Mouse (Mus musculus) lung, postnatal 25 days (tissue): Measurements from ENCODE around the gene Klrb1f.
A peak's percentile ranks its signal among the peaks of the same experiment; 100 is the strongest.
"Not testable (repeated sequence)": the region's sequence is repeated elsewhere in the genome, so short reads cannot be mapped to it uniquely, and the experiment has no call there.

Experiments
- DNase-seq: peaks from one replicate; pipeline ENCODE4 v3.0.0; 2022; ENCODE audit warnings: low spot score

Klrb1f gene

DNA sequence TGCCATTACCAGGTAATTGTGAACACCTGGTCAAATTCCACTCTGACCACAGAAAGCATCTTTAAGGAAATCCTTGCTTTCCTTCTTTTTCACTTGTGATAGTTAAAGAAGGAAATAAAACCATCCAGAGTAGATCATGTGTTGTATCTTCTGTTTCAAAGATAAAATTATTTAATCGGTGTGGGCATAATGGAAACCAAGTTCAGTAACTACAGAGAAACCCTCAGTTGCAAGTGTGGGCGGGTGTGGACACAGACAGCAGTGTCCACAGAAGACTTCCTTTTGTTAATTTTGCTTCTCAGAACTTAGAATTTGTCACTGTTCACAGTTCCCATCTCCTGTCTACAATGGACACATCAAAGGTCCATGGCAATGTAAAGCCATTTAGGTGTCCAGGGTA, at the start of gene Klrb1f:
Gene Klrb1f, plus strand, starts transcription at position 301 of the 400 bp plus-strand sequence.
- no peak for DNase-seq

DNA sequence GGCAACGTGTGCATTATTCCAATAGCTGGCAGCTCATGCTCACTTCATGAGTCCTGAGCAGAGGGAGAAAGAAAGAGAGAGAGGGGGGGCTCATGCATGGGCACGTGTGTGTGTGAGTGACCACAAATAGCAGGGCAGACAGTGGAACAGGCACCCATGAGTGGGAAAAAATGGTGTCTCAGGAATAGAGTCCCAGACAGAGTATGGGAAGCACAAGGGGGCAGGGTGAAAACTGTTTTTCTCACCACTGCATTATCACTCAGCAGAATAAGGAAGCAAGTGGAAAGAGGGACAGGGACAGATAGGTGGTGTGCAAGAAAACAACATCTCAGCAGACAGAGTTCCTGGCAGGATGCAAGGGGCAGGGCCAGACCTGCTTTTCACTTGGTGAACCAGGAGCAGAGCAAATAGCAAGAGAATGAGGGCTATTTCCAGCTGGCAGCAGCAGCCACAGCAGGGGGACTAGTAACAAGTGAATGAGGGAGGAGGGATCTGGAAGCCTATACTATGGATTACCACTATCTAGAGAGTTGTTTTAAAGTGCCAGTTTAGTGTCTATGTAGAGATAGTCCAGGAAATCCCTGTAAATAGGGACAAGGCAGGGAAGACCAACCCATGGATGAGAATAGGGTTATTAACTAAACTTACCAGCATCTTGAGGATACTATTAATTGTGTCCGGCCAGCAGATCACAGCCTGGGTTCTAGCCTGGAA, 49.5 kb upstream of the Klrb1f start:
- DNase-seq: no peak

DNA sequence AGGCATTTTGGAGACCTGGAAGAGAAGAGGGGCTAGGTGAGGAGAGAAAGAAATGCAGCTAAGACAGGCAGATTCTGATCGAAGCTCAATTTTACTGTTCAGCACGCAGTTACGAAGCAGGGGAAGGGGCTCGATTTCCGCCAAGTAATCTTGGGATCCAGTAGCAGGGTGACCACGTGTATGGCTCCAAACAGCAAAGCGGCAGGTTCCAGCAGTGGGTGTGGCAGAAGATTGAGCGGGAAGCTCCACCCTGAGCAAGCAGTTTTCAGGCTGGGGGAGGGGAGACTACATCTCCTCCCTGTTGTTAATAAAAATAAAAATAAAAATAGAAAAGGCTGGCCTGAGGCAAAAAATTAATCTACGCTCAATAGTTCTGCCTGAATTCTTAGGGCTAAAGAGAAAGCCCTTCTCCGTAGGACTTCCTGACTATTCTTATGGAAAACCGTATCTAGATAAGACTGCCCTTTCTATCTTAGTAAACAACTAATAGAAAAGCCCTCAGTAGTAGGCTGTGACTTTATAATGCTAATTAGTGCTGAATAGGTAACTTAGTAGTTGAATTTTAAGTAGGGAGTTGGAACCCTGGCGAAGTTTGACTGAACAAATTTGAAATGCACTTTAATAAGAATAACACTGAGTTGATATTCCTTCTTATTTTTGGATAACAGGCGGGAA, 48.8 kb upstream of the Klrb1f start:
- no peak for DNase-seq

DNA sequence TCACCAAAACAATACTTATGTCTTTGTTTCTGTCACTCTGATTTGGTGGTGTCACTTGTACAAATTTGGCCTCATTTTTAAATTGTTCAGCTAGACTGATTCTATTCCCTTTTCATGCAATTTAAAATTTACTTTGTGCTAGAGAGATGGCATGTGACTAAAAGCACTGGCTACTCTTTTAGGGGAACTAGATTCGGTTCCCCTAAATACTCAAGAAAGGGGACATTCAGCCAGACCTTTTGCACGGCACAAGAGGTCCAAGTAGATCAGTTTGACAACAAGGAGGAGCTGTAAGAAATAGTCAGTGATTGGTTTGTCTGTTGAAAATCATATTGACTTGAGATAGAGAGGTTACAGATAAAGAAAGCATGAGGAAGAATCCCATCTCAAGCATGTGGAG, 44.3 kb upstream of the Klrb1f start:
- DNase-seq: no peak

DNA sequence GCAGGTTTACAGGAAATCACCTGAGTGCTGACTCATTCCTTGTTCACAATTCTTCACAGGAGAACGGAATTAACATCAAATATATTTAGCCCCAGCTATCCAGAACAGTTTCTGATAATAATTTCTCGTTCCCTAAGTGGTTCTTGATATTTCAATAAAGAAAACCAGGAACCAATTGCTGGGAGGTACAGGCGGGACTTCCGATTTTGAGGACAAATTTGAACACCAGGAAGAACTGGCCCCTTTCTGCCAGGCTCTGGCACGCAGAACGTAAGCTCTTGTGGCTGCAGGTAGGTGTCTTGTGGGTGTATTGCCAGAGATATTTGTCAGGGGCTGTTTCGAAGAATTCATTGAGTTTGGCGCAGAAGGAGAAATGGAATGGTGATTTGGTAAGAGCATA, 37.1 kb upstream of the Klrb1f start:
- DNase-seq: no peak

DNA sequence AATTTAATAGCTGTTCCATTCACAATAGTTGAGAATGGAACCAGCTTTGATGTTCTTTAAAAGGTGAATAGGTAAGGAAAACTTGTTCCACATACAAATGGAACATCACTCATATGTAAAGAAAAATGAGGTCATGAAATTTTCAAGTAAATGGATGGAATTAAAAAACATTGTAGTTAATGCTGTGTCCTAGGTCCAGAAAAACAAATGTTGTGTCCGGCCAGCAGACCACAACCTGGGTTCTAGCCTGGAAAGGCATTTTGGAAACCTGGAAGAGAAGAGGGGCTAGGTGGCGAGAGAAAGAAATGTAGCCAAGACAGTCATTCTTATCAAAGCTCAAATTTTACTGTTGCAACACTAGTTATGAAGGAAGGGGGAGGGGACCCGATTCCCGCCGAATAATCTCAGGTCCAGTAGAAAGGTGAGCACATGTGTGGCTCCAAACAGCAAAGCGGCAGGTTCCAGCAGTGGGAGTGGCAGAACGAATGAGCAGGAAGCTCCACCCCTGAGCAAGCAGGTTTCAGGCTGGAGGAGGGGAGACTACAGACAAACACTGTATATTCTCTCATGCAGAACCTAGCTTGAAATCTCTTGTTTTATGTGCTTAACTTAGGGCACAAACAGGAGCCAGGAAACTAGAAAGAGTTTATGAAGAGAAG, 35.7 kb upstream of the Klrb1f start:
- DNase-seq: not testable (repeated sequence)

DNA sequence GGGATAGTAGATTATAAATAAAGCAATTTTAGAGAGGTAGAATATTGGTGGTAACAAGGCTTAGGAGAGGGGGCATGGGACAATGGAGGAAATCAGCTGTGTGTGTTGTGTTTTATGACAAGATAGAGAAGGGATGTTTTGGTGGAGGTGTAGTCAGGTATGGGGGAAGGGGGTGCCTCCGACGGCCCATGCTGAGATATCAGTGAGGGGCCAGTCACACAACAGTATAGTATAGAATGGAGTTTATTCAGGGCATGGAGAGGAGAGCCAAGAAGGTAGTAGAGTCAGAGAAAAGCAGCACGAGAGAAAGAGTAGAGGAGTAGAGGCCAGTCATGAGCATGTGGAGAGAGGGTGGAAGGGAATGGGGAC, 35.2 kb upstream of the Klrb1f start:
- no peak for DNase-seq

DNA sequence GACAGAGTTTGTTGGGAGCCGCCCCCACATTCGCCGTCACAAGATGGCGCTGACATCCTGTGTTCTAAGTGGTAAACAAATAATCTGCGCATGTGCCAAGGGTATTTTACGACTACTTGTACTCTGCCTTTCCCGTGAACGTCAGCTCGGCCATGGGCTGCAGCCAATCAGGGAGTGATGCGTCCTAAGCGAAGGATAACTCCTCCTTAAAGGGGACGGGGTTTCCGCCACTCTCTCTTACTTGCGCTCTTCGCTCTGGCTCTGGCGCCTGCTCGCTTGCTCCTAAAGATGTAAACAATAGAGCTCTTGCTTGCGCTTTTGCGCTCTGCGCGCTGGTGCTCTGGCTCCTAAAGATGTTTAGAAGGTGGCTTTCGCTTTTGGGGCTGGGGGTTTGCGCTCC, 33.7 kb upstream of the Klrb1f start:
- DNase-seq: not testable (repeated sequence)

DNA sequence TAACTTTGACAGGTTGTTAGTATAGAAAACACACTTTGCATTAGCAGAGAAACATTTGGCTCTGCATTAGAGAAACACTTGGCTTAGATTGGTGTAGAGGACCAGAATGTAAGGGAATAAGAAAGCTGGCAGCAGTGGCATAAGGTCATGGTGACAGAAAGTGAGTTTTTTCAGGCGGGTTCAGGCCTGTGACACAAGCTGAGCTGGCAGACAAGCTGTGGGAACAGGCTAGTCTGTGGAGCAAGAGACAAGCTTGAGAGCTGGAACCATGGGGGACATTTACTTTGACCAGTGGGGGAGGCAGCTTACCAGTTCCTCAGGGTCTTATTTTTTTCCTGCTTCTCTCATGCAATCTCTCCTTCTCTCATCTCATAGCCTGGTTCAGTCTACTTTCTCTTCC, 32.7 kb upstream of the Klrb1f start:
- no peak for DNase-seq

DNA sequence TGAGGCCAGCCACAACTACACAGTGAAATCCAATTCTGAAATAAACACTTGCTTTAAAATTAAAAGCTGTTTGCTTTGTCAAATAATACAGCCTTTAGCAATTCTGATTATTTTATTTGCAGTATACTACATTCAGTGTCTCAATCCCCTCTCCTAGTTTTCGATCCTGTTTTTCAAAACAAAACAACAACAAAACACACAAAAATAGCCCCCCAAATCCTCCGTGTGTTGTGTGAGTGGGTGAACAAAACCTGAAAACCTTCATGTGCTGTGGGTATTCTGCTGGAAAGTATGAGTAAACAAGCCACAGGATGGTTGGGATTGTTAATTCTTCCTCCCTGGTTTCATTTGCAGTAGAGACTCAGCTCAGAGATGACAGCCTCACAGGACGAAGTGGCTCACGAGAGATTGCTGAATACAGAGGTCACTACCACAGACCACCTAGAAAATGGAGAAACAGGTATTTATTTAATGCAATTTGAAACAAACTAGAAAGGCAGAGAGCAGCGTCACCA, 31.9 kb upstream of the Klrb1f start:
- DNase-seq: no peak

DNA sequence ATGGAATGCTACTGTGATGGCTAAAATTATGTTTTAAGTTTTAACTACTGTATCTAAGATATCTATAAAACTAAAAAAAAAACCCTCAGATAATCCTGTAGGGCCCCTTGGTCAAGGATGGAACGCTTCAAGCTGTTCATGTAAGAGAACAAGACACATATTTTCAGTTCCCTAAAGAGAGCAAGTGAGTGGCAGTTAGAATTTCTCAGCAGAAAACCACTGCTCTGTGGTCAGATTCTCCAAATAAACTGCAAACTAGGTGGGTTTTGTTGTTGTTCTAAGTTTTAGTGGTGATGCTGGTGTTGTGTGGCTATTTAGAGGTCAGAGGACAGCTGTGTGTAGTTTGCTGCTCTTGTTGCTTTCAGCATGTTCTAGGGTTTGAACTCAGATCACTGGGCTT, 31.3 kb upstream of the Klrb1f start:
- DNase-seq: no peak

DNA sequence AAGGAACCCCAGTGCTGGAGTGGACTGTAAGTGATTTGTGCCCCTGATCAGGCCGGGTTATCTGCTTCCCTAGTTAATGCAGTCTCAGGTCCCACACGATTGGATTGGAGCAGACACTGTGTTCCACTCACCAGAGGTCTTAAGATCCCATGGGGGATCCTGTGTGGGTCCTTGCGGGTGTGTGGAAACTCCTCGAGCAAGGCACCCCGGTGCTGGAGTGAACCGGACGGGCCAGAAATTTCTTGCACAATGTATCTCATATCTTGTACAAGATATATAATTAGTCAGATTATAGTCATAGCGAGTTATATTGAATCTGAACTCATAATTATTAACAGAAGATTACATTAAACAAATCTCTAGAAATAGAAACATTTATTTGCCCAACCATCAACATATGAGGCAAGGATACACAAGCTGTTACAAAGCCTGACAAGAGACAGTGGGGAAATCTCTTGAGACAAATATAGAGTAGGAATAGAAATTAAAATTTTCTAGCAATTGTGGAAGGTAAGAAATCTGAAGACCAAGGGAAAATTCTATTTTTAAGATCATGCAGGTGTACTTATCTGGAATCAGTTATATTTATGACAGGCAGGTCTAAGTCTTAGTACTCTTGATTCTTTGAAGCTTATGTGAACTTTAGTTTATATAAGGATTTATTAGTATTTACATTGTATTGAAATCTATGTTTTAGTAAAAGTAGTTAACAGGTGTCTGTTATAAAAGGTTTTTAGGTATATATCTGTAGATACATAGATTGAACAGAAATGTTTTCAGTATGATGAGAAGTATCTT, 18.1 kb upstream of the Klrb1f start:
- no peak for DNase-seq

DNA sequence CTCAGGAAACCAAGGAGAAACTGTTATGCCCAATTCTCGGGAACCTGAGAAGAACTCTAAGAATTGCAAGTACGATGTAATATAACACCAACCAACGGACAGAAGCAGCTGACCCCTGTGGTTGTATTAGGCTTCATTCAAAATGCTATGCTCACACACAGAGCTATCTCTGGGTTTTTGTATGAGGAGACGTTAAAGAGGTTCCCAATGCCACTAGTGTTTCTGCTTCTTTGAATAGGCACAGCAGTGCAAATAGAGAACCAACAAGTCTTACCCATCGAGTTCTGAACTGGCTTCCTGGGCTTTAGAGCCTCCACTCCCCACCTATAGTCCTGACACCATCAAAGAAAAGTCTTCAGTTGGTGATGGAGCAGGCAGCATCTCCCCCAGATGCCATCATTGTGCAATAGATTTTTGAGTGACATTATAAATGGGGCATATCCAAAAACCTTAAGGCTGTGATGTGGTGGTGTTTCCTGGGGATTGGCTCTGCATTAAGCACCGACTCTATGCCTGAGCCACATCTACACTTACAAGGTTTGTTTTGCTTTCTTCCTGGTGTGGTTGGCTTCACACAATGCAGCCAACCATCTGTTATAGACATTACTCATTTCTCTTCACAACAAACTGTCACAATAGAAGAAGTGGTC, 15.4 kb upstream of the Klrb1f start:
- no peak for DNase-seq

DNA sequence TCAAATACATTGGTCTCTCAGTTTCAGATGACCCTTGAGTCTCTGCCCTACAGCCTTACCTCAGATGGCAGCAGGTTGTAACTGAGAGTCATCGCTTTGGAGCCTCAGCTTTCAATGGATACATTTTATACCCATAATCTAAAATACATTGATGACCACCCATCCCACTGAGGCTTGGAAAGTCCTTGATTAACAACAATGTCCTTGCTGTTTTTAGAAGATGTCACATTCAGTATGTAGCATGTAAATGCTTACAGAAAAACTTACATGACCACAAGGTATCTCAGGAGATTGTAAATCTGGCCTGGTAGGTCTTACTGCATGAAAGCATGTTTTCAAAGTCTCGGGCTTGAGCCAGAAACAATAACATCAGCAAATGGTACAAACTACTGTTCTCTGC, 14.7 kb upstream of the Klrb1f start:
- no peak for DNase-seq

DNA sequence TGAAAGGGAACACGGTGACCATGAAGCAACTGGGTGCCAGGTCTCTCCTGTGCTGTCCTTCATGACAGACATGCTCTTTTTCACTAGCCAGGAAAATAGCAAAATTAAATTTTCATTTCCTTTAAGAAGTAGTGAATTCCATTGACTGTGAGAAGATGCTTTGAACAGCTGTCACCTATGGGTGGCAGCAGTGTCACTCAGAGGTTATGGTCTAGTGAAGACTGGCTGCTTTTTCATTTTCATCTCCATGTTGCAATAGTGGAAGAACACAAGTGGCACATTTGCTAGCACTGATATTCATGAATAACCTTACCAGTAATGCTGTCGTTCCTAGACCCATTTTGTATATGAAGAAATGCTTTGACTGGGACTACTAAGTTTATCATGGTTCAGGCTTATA, 12.3 kb upstream of the Klrb1f start:
- peak; percentile 38 for DNase-seq

DNA sequence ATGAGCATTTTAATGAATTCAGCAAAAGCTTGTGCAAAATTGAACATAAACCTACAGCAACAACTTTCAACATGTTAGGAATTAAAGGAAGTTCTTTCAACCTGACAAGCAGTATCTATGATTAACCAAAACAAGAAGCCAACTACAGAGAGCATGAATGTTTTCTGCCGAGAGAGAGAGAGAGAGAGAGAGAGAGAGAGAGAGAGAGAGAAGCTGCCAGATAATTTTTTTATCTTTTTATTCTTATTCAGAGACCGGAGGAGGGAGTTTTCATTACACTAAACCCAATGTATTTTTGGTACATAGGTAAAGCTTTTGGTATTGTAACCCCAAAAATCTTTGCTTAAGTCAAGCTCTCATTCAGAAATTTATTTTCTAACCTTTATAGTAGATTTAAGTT, 10.7 kb upstream of the Klrb1f start:
- DNase-seq: no peak

DNA sequence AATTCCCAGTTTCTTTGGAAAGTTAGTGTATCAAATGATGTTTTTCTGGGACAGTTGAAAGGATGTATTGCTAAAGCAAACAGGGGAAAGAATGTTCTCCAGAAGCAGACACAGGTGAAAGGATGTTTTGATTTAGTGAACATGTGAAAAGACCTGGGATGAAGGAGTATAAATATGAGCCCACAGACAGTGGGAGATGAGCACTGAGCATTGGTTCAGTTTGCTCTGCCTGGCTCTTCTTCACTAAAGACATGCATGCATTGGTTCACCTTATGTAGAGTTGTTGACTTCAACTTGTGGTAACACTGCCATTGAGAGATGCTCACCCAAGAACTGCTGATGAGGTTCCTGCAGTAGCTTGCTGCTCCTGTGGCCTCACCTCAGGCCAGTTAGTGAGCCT, 9.4 kb upstream of the Klrb1f start:
- DNase-seq: no peak

DNA sequence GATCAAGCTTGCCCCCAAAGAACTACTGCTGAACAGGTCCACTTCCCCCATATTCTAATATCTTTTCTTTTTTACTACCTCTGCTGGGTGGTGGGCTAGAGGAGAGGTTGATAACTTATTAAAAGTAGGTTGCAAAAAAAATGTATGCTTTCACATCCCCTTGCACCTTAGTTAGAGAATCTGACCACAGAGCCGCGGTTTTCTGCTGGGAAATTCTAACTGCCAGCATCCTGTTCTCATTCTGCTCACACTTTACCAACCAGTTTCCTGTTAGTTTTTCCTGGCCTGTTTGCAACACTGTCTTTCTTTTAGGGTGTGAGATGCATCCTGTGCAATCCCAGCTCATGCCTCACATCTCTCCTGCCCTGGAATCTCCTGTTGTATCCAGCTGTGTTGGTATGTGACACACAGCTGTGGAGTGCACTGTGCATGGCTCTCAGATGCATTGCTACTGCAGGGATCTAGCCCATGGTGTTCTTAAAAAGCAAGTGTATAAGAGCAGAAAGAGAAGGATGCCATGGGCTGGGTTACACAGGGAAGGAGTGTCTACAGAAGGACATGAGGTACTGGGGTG, 8.7 kb upstream of the Klrb1f start:
- peak; percentile 14 for DNase-seq

DNA sequence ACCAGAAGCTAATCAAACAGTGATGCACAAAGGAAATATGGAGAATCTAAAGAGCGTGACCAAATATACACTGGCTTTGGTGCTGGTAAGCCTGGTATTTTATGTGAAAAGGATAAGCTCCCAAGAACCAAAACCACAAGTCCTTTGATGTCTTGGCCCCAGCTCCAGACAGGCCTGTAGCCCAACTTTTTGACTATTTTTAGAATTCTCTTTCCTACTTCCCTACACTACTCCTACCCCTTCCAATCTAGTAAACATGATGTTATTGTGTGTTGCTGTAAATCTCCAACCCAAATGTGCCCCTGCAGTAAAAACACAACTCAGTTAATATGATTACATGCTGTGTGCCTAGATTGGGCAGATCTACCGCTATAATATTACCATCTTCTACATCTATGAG, 4.2 kb upstream of the Klrb1f start:
- DNase-seq: no peak

DNA sequence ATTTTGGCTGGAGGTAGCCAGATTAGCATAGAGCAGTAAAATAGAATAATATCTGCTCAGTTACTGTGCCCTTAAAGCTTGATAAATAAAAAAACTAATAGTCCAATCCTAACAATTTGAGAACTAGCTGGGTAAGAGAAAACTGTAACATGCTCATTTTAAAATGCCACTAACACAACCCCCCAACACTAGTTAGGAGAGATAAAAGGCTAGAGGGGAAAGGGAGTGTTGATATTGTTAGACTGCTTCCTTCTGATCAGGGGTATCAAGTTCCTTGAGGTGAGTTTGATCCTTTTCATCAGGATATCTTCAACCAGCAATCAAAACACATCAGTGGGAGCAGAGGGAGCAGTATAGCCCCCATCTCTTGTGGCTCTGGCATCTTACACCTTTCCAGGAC, 3.2 kb upstream of the Klrb1f start:
- no peak for DNase-seq

DNA sequence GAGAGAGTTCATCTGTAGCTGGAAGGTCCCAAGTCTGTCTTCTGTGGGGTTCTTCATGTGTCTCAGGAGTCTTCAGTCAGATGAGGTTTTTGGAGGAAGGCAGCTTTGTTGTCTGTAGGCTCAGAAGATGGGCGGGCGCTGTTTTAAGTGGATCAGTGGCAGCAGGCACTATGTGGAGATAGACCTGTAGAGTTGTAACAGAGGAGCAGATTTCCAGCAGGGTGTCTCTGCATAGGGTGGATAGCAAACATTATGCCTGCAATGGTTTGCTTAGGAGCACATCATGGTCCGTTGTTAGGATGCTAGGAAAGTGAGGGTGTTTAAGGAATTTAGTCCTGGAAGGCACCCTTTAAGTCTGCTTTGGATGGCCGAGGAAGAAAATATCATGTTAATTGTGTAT, 2.7 kb downstream of the Klrb1f start:
- DNase-seq: no peak
